Mouse (Mus musculus) stomach, postnatal 0 days (tissue): ENCODE data around the gene Vrtn.

Experiments used
- CTCF ChIP-seq: IDR thresholded peaks from 2 replicates; pipeline ENCODE4 v1.5.1; 2016; ENCODE audit warnings: antibody characterized with exemption, low read depth, mild to moderate bottlenecking, moderate library complexity
- EP300 ChIP-seq: optimal IDR thresholded peaks from 2 replicates; pipeline ENCODE3; 2016; ENCODE audit warnings: antibody characterized with exemption

DNA sequence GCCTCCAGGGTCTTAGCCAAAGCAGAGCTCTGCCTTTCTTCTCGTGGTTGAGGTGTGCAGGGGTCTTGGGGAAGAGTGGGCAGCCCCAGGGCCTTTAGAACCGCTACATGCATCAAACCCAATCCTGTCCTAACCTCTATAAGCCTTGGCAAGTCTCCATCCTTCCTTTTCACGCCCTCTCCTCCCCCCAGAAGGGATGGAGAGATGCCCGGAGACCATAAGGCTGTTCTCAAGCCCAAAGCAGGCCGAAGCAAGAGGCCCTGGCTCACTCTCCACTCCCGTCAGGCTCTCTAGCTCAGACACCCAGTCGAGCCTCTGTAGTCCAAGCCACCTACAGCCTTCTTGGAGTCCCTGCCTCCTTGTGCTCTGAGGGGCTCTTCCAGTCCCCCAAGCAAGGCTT is 43.8 kb downstream of the Vrtn start:
- TF ChIP-seq CTCF = no peak
- no peak for TF ChIP-seq EP300
